Mouse (Mus musculus) neural tube, embryonic 15.5 days (tissue): ENCODE data around the gene Nanos3. TPM values are rescaled to one million over a fixed set of nuclear protein-coding genes. Genes with fewer than 3 reads are reported as not detected.
A peak's percentile ranks its signal among the peaks of the same experiment; 100 is the strongest.

Experiments
- ATAC-seq: fragments of 200-750 bp; cut with Nextera tagmentation; 2 replicates; pipeline ENCODE4 v1.8.0; 2017; ENCODE audit warnings: mild to moderate bottlenecking, moderate TSS enrichment, moderate library complexity; ENCODE audit not compliant: low FRiP score
- H3K27ac ChIP-seq: fragments of 300-500 bp; sonication (generic); replicated peaks from 2 replicates; pipeline ENCODE4 v1.5.1; 2015; ENCODE audit warnings: mild to moderate bottlenecking, inconsistent platforms
- H3K27me3 ChIP-seq: fragments of 300-500 bp; sonication (generic); replicated peaks from 2 replicates; pipeline ENCODE4 v1.6.1; 2015; ENCODE audit warnings: inconsistent platforms
- H3K36me3 ChIP-seq: fragments of 300-500 bp; sonication (generic); 2 replicates; pipeline ENCODE4 v1.6.1; 2015; ENCODE audit warnings: inconsistent platforms
- H3K4me1 ChIP-seq: fragments of 300-500 bp; sonication (generic); 2 replicates; pipeline ENCODE4 v1.6.1; 2015; ENCODE audit warnings: inconsistent platforms
- H3K4me2 ChIP-seq: fragments of 300-500 bp; sonication (generic); 2 replicates; pipeline ENCODE4 v1.6.1; 2015; ENCODE audit warnings: inconsistent platforms, mild to moderate bottlenecking, moderate library complexity
- H3K4me3 ChIP-seq: fragments of 300-500 bp; sonication (generic); replicated peaks from 2 replicates; pipeline ENCODE4 v1.5.1; 2015; ENCODE audit warnings: mild to moderate bottlenecking, inconsistent platforms
- H3K9ac ChIP-seq: fragments of 300-500 bp; sonication (generic); replicated peaks from 2 replicates; pipeline ENCODE4 v1.6.1; 2015; ENCODE audit warnings: mild to moderate bottlenecking, inconsistent platforms
- H3K9me3 ChIP-seq: fragments of 300-500 bp; sonication (generic); replicated peaks from 2 replicates; pipeline ENCODE4 v1.6.1; 2016; ENCODE audit warnings: inconsistent platforms
- WGBS: fragments of 180-500 bp; shearing (Covaris S2); methylation state at CpG from one replicate; pipeline ENCODE4 v1.1.7; 2015; ENCODE audit warnings: mixed read lengths; 5-methylcytosine and 5-hydroxymethylcytosine counted together
- polyA plus RNA-seq: library from polyadenylated mRNA; unstranded; fragments of >200 nt; fragmentation: Nextera tagmentation; extraction: Ambion mirVana; gene quantifications from 2 replicates; pipeline ENCODE4 v1.2.1, GENCODE M21; 2015

Nanos3 gene
- 7.4 and 11.9 TPM in 2 replicates for polyA plus RNA-seq

DNA sequence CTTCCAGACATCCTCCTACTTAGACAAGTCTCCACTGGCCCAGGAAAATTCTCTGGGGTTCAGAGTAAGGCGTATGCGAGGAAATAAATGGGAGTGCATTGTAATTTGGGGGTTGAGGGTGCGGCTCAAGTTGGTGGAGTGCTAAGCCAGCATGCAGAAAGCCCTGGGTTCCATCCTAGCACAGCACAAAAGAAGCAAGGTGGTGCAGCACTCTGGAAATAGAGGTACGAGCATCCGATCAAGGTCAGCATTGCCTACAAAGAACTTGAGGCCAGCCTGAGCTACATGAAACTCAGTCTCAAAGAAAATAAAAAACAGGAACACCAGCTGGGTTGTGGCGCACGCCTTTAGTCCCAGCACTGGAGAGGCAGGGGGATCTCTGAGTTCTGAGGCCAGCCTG is at the start of gene Nanos3:
Nanos3 (minus strand) TSS at position 101 of the 400 bp plus-strand sequence.
- no peak for ATAC-seq
- Histone ChIP-seq H3K9me3 (no peaks in the 10 kb centered on the region), H3K27me3 (peaks cover 5% of the 10 kb centered on the region; the same call in 1 of the 2 replicates), H3K4me1 (peaks cover 50% of the 10 kb centered on the region), H3K36me3 (no peaks in the 10 kb centered on the region), H3K4me3 (peak within 1 kb of the TSS; percentile 74), H3K4me2 (peak within 1 kb of the TSS; percentile 83), H3K27ac (peak within 1 kb of the TSS; percentile 95), H3K9ac (peak within 1 kb of the TSS; percentile 92)
- WGBS = 93% methylated on average over 7 of the region's 7 CpGs

DNA sequence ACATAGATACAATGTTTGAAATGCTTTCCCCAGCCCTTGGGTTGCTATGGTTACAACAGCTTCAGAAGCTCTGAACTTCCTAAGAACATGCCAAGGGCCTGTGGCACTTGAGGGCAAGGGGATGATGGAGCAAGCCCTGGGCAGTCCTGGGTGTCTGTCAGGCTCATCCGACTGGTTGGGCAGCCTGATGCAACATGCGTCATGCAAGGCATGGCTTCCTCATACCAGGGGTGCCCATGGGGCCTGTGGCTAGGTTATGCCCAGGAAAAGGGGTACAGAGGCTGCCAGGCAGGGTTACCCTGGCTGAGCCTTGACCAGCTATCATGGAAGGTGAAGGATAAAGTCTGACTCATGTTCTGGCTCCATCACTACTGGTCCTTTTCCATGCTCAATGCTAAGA is 48.0 kb upstream of the Nanos3 start:
- H3K9ac ChIP-seq = no peak overlapping the region; the same call in 1 of the 2 replicates
- peaks cover 47% of the 10 kb centered on the region for H3K36me3 ChIP-seq
- ATAC-seq = no peak
- H3K4me1 ChIP-seq = peaks cover 32% of the 10 kb centered on the region
- WGBS = 94% methylated on average over 2 of the region's 2 CpGs
- H3K4me2 ChIP-seq = no peak overlapping the region
- no peaks in the 10 kb centered on the region for H3K27me3 ChIP-seq
- no peaks in the 10 kb centered on the region for H3K9me3 ChIP-seq
- H3K27ac ChIP-seq = no peak overlapping the region
- H3K4me3 ChIP-seq = no peak overlapping the region

DNA sequence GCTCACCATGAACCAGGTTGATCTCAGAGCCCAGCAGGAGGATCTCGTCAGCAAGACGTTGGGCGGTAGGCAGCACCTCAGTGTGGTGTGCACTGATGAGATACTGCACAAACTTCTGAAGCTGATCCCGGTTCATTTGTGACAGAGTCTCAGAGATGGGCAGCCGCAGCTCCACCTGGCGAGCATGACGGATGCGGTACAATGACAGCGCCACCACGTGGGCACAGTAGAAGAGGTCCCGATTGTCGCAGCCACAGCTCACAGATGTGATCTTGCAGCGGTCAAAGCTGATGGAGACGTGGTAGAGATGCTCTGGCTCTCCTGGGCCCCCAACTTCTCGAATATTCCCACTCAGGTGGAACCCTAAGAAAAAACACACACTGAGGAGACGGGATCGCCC is 45.7 kb upstream of the Nanos3 start:
- Histone ChIP-seq H3K4me2 (no peak overlapping the region), H3K27me3 (no peaks in the 10 kb centered on the region), H3K27ac (no peak overlapping the region), H3K9ac (no peak overlapping the region), H3K9me3 (no peaks in the 10 kb centered on the region), H3K4me1 (peaks cover 20% of the 10 kb centered on the region), H3K36me3 (peaks cover 70% of the 10 kb centered on the region), H3K4me3 (no peak overlapping the region)
- 84% methylated on average over 17 of the region's 17 CpGs for WGBS
- no peak for ATAC-seq

DNA sequence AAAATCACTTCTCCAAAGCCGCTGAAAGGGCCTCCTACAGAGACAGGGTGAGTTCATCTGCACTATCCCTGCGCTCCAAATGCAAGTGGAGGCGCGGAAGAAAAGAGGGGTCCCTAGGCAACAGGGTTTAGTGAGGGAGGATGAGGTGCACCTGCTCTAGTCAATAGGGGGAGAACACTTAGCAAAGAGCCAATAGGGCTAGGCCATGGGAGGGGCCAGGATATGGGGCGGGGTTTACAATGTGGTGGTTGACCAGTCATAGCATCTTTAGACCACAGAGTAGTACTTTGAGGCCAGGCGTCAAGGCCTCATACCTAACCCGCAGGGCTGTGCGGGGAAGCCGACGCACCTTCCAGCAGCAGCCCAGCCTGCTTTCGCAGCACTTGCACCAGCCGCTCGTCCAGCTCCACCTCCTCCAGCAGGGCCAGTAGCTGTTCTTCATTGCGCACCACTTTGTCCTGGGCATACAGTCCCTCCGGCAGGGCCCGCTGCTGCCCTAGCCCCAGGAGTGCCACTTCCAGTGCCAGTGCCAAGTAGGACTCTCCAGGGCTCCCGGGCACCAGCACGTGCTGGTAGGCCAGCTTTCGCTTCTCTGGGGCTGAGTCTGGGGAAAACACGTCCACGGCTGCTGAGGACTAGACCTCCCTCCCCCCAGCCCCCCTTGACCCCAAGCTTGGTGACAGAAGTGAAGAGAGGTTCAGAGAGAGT is 38.5 kb upstream of the Nanos3 start:
- peaks cover 95% of the 10 kb centered on the region for H3K36me3 ChIP-seq
- ATAC-seq = no peak
- WGBS = 80% methylated on average over 21 of the region's 21 CpGs

DNA sequence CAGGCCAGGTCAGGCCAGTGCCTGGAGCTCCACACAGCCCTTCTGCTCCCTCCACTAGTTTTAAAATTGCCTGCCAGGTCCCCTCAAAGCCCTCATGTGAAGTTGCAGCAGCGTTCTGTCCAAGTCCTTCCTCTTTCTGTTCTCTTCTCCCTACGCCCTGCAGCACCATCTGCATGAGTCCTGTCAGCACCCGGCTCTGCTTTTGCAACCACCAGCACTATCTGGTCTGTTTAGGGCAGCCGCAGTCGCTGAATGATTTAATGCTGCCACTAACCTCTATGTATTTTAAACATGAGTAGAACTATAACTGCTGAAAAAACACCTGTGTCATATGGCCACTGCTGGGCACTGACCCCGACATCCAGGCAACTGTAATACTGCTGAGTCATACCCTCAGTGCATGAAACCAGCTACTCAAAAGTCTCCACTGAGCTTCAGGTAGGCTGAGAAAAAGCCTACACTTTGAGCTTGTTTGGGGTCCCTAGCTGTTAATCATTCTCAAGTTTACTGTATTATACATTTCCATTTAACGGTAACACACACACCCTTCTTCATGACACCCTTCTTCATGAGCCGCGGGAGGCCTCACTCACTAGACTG is 37.6 kb upstream of the Nanos3 start:
- H3K27me3 ChIP-seq = no peaks in the 10 kb centered on the region
- no peak overlapping the region for H3K9ac ChIP-seq
- H3K4me1 ChIP-seq = no peaks in the 10 kb centered on the region
- H3K27ac ChIP-seq = no peak overlapping the region
- no peak for ATAC-seq
- 93% methylated on average over 9 of the region's 9 CpGs for WGBS
- no peak overlapping the region for H3K4me2 ChIP-seq
- no peaks in the 10 kb centered on the region for H3K9me3 ChIP-seq
- no peak overlapping the region for H3K4me3 ChIP-seq
- H3K36me3 ChIP-seq = peaks cover 95% of the 10 kb centered on the region

More for the DNA sequence above, 38.5 kb upstream of the Nanos3 start:
- Histone ChIP-seq H3K27ac (no peak overlapping the region), H3K4me3 (no peak overlapping the region), H3K9ac (no peak overlapping the region), H3K4me2 (no peak overlapping the region), H3K27me3 (no peaks in the 10 kb centered on the region), H3K4me1 (no peaks in the 10 kb centered on the region), H3K9me3 (no peaks in the 10 kb centered on the region)

DNA sequence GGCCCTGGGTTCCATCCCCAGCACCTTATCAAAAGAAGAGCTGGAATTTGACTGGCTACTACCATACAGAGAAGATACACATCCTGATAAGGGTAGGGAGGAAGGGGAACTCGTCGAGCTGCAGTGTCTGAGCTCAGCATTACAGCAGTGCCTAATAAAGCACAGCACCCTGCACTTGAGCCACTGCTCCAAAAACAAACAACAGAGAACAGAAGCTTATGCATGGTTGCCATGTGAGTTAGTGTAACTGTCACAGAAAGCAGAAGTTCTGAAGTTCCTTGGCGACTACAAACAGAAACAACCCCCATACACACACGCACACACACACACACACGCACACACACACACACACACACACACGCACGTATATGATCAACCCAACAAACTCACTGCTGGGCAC is 35.1 kb upstream of the Nanos3 start:
- peaks cover 95% of the 10 kb centered on the region for H3K36me3 ChIP-seq
- no peak overlapping the region for H3K4me3 ChIP-seq
- no peak overlapping the region for H3K4me2 ChIP-seq
- no peak for ATAC-seq
- H3K9me3 ChIP-seq = no peaks in the 10 kb centered on the region
- 90% methylated on average over 7 of the region's 7 CpGs for WGBS
- H3K9ac ChIP-seq = no peak overlapping the region
- no peaks in the 10 kb centered on the region for H3K27me3 ChIP-seq
- H3K4me1 ChIP-seq = no peaks in the 10 kb centered on the region
- no peak overlapping the region for H3K27ac ChIP-seq

DNA sequence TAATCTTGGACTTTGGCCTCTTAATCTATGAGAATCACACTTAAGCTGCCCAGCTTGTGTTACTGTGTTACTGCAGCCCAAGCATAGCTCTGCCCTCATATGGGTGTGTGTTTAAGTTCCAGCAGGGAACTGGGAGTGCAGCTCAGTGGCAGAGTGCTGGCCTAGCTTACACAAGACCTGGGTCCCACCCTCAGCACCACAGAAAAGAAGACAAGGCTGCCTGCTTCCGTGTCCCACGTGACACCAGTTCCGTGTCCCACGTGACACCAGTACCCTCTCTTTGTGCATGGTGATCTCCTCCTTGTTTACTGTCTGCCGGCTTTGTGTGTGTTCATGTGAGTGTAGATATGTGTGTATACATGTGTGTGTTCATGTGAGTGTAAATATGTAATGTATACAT is 33.1 kb upstream of the Nanos3 start:
- no peak overlapping the region for H3K4me3 ChIP-seq
- H3K27ac ChIP-seq = no peak overlapping the region
- peaks cover 92% of the 10 kb centered on the region for H3K36me3 ChIP-seq
- no peaks in the 10 kb centered on the region for H3K4me1 ChIP-seq
- H3K4me2 ChIP-seq = no peak overlapping the region
- no peak overlapping the region for H3K9ac ChIP-seq
- H3K27me3 ChIP-seq = no peaks in the 10 kb centered on the region
- 97% methylated on average over 5 of the region's 5 CpGs for WGBS
- no peak for ATAC-seq
- H3K9me3 ChIP-seq = no peaks in the 10 kb centered on the region

DNA sequence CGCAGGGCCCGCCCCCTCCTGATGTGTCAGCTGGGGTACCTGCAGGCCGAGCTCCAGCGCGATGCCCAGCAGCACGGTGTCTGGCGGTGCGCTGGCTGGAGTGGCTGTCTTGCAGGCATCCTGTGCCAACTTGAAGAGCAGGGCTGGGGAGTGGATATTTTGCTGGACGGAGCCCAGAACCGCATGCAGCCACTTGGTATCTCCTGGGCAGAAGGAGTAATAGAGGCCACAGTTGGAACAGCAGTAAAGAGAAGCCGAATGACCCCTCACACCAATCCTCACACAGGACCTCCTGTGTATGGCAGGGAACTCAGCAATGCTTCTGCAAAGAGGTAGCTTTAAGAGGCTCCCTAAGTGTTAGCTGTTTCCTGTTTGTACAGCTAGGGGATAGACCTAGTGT is 32.2 kb upstream of the Nanos3 start:
- Histone ChIP-seq H3K4me3 (no peak overlapping the region), H3K4me2 (no peak overlapping the region), H3K9ac (no peak overlapping the region), H3K27me3 (no peaks in the 10 kb centered on the region), H3K9me3 (no peaks in the 10 kb centered on the region), H3K4me1 (no peaks in the 10 kb centered on the region), H3K36me3 (peaks cover 90% of the 10 kb centered on the region), H3K27ac (no peak overlapping the region)
- no peak for ATAC-seq
- 94% methylated on average over 11 of the region's 11 CpGs for WGBS

DNA sequence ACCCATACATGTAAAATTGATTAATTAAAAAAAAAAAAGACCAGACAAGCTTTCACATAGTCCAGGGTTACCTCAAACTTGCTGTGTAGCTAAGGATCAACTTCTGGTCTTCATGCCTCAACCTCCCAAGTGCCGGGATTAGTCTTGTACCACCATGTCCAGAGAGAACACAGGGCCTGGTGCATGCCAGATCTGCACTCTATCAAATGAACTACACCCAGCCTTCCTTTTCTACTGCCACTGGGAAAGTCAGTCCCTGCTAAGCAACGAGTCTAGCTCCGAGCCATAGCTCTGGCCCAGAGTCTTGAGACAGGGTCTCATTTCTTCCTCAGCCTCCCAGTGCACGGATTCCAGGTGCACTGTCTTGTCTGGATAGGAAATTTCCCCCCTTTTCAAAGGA is 28.3 kb upstream of the Nanos3 start:
- H3K9me3 ChIP-seq = no peaks in the 10 kb centered on the region
- H3K4me2 ChIP-seq = no peak overlapping the region
- no peak overlapping the region for H3K4me3 ChIP-seq
- H3K27me3 ChIP-seq = no peaks in the 10 kb centered on the region
- H3K27ac ChIP-seq = no peak overlapping the region
- peaks cover 20% of the 10 kb centered on the region for H3K4me1 ChIP-seq
- no peak for ATAC-seq
- H3K36me3 ChIP-seq = peaks cover 70% of the 10 kb centered on the region
- WGBS = 92% methylated on average over 4 of the region's 4 CpGs
- H3K9ac ChIP-seq = no peak overlapping the region

DNA sequence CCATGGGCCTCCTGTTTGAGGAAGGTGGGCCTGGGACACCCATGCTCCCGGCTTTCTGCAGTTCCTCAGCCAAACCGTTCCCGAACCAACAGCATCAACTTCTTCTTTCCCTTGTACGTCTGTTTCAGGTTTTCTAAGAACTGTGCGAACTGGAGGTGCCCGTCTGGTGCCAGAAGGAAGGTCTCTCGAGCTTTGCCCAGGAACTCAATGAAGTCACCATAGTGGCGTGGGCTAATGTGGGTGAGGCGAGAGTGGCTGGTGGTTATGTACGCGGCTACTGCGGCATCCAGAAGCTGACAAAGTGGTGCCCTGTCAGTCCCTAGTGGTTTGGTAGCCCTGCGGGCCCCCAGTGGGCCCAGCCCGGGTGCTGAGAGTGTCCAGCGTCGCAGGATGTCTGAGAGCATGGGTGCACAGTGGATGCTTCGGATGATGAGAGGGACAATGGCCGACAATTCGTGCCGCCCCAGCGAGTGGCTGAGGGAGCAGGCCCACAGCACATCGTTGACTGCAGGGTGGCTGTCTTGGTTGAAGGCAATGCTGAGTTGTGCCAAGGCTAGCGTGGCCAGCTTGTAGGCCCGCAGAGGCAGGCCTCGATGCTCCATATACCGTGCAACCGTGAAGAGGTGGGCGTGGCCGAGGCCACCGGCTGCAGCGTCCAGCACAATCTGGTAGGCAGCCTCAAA is 27.0 kb upstream of the Nanos3 start:
- Histone ChIP-seq H3K9ac (no peak overlapping the region), H3K36me3 (peaks cover 58% of the 10 kb centered on the region), H3K4me1 (peaks cover 26% of the 10 kb centered on the region), H3K4me2 (no peak overlapping the region), H3K4me3 (no peak overlapping the region), H3K27ac (no peak overlapping the region), H3K9me3 (no peaks in the 10 kb centered on the region), H3K27me3 (no peaks in the 10 kb centered on the region)
- ATAC-seq = no peak
- 94% methylated on average over 31 of the region's 31 CpGs for WGBS

DNA sequence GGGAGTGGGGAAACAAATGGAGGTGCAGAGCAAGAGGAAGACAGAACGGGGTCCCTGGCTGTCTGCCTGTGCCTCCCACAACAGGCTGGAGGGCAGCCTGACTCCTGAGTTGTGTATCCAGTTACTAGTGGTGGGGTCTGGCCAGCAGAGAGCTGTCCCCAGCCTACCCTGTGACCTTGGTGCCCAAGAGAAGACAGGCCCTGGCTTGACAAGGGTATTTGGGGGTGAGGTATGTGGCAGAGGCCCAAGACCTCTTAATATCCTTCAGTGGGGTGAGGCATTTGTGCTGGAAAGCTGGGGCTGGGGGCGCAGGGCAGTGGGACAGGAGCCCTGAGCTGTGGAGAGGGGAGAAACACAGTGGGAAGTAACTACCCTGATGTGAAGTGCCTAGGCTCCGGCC is 26.2 kb upstream of the Nanos3 start:
- 100% methylated on average over 3 of the region's 3 CpGs for WGBS
- Histone ChIP-seq H3K9me3 (no peaks in the 10 kb centered on the region), H3K4me3 (no peak overlapping the region), H3K4me1 (peaks cover 26% of the 10 kb centered on the region), H3K4me2 (no peak overlapping the region), H3K27ac (no peak overlapping the region), H3K9ac (no peak overlapping the region), H3K27me3 (no peaks in the 10 kb centered on the region), H3K36me3 (peaks cover 49% of the 10 kb centered on the region)
- no peak for ATAC-seq
